Mouse (Mus musculus) spleen, postnatal 0 days (tissue): ENCODE results near the gene Tubgcp5. TPM values are rescaled to one million over a fixed set of nuclear protein-coding genes. Genes with fewer than 3 reads are reported as not detected.

Experiments used
- polyA plus RNA-seq: library from polyadenylated mRNA; unstranded; fragments of >200 nt; fragmentation: Nextera tagmentation; extraction: Ambion mirVana; gene quantifications from 2 replicates; pipeline ENCODE4 v1.2.1, GENCODE M21; 2015

The Tubgcp5 gene
- 14.1 TPM in 2 replicates for polyA plus RNA-seq

GRCm38 (mm10) chr7:55793952-55794603 lies at the start of gene Tubgcp5:
TSS of gene Tubgcp5 (plus strand) at chr7:55794154.

DNA sequence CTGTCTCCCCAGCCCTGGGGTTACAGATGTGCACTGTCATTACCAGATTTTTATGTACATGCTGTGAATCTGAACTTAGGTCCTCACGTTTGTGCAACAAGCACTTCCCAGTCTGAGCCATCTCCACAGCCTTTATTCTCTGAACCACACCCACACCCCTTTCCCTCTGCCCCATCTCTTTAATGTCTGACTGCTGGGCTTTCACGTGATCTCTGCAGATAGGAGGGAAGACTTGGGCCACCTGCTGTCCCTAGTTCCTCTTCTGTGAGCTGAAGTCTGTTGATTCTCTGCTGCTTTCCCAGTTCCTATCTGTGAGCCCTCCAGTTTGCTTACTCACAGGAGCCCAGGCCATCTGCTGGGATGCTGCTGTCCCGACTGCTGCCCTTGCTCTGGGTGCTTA lies 26.0 kb upstream of the Tubgcp5 start, which contains the start of gene Siglech:
TSS of gene Siglech (plus strand) at position 253 of the 400 bp plus-strand sequence.

GRCm38 (mm10) chr7:55841445-55841844 lies 47.5 kb downstream of the Tubgcp5 start, which contains the start of gene Cyfip1:
TSS of gene Cyfip1 (plus strand) at chr7:55841745.

Other genes starting within 250 kb of the Tubgcp5 start
- 1.1 and 1.5 TPM in 2 replicates for gene Siglech, start 26.0 kb upstream of the Tubgcp5 start, polyA plus RNA-seq
- 23.5 and 29.4 TPM in 2 replicates for gene Cyfip1, start 47.6 kb downstream of the Tubgcp5 start, polyA plus RNA-seq
- gene Nipa2, start 168.3 kb downstream of the Tubgcp5 start, polyA plus RNA-seq: 29.4 and 31.0 TPM in 2 replicates
- gene Nipa1, start 225.8 kb downstream of the Tubgcp5 start, polyA plus RNA-seq: 11.8 and 13.8 TPM in 2 replicates